Mouse (Mus musculus) liver, embryonic 14.5 days (tissue): ENCODE results near the gene Slc17a8.

Source experiments
- CTCF ChIP-seq: IDR thresholded peaks from 2 replicates; pipeline ENCODE4 v1.5.1; 2016; ENCODE audit warnings: antibody characterized with exemption, low read depth, control low read depth
- EP300 ChIP-seq: IDR thresholded peaks from 2 replicates; pipeline ENCODE4 v1.6.1; 2016; ENCODE audit warnings: antibody characterized with exemption, low read depth

- no peak for TF ChIP-seq CTCF
- no peak for TF ChIP-seq EP300
Observed at GRCm38 (mm10) chr10:89633736-89634426, 12.8 kb upstream of the Slc17a8 start.
